Mouse (Mus musculus) lung, postnatal 0 days (tissue): ENCODE measurements around the gene Ier5l.

ENCODE experiments used
- CTCF ChIP-seq: IDR thresholded peaks from 2 replicates; pipeline ENCODE4 v1.5.1; 2016; ENCODE audit warnings: antibody characterized with exemption, mild to moderate bottlenecking
- EP300 ChIP-seq: IDR thresholded peaks from 2 replicates; pipeline ENCODE4 v1.6.1; 2016; ENCODE audit warnings: antibody characterized with exemption, mild to moderate bottlenecking, control low read depth

- no peak for TF ChIP-seq CTCF
- TF ChIP-seq EP300 = no peak
These were observed 36.2 kb downstream of the Ier5l start for GRCm38 (mm10) chr2:30437791-30438190.
